Mouse (Mus musculus): Measurements from ENCODE around the gene Cntnap3.
"Not testable (repeated sequence)": the region's sequence is repeated elsewhere in the genome, so short reads cannot be mapped to it uniquely, and the experiment has no call there.

Gene Cntnap3

DNA sequence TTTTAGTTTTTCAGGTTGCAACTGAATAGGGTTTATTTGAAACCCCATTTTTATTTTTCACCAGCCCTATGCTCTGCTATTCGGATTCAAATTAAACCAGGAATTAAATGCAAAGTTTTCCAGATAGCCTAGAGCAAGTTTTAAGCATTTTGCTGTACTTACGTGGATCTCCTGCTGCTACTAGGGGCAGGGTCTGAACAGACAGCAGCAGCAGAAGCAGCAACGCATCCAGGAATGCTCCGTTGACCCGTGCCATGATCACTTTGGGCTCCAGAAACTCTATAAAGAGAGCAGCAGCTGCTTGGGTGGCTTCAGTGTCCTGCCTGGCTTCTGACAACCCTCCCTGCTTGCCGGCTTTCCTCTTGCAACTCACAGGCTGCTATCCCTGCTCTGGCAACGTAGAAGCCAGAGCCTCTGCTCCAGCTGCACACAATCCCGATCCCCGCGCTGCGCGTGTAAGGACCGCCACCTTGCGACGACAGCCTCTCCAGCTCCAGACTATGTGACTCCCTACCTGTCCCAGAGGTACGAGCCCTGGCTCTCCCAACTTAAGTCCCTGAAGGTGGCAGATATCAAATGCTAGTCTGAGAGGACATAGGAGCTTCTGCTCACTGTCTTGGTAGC, at the start of gene Cntnap3:
Cntnap3 (minus strand) TSS at position 371 of the 624 bp plus-strand sequence.
- DNase-seq (ENCODE audit: extremely low spot score, low read depth, low spot score), result no peak

DNA sequence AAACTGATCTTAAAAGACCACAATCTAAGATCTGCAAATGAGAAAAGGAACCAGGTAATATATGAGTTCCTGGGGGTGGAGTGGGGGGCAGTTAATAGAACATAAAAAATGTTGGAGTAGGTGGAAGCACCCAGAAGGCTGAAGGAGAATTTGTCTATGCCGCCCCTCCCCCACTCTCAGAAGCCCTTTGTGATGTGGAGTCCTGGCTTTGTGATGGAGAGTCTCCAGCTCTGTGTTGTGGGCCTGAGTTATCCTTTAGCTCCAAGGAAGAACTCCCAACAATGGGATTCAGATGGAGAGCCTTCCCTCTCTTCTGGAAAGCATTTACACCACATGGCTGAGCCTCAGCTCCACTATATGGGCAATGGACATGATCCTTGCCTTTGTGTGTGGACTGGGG, 13.4 kb upstream of the Cntnap3 start, which contains the start of gene Spata31:
Spata31 (plus strand) TSS at position 216 of the 400 bp plus-strand sequence.
- no peak for DNase-seq (ENCODE audit: extremely low spot score, low read depth, low spot score)

DNA sequence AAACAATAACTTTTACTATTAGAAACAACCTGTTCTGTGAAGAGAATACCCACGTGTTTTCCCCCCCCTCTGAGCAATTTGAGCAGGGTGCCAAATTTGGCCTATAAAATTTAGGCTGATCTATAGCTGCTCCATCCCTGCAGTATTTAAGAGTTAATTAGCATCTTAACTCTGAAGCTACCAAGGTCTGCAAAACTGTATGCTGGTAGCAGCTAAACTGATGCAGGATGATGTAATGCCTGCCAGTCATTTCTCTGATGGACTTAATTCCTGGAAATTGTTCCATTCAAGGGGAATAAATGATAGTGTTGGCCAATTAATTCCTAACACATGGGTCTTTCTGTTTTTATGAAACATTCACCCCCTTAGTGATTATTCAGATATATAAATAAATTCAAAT, 623 bp downstream of the Cntnap3 start:
- DNase-seq (ENCODE audit: extremely low spot score, low read depth, low spot score), result no peak

DNA sequence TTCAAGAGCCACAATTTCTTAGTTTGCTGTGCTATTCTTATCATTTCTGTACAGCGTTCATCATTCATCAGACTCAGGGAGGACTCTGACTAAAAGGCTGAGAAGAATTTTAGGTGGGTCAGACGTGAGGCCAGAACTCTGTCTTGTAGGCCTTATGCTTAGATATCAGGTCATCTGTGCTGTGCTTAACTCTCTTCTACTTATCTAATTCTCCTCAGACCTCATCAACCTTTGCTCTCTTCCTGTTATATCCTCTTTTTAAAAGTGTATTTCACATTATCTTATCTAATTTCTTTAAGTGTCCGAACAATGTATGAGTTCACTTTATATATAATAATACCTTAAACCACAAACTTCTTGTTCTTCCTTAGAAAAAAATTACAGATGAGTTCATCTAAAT, 38.4 kb downstream of the Cntnap3 start:
- no peak for DNase-seq (ENCODE audit: extremely low spot score, low read depth, low spot score)

DNA sequence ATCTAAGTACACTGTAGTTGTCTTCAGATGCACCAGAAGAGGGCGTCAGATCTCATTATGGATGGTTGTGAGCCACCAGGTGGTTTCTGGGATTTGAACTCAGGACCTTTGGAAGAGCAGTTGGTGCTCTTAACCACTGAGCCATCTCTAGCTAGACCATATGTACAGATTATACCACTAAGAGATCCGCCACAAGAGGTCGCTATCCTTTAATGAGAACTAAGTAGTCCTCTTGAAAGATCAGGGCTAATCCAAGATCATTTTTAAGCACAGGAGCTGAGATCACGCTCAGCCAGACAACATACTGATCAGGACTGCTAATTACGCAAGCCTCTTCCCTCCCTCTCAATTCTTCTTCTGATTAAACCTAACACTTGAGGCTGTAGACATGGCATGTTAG, 78.9 kb downstream of the Cntnap3 start:
- not testable (repeated sequence) for DNase-seq (ENCODE audit: extremely low spot score, low read depth, low spot score)

DNA sequence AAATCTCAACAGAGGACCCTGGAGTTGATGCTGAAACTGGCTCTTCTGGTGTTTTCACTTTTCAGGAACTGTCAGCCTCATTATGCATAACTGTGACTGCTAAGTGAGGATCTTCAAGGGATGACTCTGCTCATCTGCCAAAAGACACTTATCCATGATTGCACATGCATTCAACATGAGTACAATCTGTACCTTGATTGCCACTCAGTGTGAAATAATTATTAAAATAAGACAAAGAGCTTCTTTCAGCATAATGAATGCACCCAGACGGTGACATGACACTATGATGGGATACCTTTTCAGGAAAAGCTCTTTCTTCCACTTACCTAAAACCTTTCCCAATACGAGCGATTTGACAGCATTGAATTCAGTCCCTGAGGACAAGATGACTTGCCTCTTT, 158.4 kb downstream of the Cntnap3 start:
- DNase-seq (ENCODE audit: extremely low spot score, low read depth, low spot score), result no peak

DNA sequence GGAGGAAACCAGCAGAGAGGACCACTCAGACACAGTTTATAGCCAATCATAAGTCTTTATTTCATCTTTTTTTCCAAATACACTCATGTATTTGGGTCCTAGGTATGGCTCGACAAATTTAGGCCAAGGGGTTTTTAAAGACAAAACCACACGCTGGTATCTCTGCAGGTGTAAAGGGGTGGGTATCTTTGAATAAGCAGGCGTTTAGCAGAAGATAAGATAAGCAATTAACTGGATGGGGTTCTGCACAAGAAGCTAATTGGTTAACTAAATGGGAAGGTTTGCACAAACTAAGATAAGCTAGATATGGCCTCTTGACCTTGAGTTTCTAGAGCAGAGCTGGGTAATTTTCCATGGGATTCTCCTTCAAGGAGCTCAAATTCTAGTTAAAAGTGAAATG, 171.5 kb downstream of the Cntnap3 start:
- no peak for DNase-seq (ENCODE audit: extremely low spot score, low read depth, low spot score)

DNA sequence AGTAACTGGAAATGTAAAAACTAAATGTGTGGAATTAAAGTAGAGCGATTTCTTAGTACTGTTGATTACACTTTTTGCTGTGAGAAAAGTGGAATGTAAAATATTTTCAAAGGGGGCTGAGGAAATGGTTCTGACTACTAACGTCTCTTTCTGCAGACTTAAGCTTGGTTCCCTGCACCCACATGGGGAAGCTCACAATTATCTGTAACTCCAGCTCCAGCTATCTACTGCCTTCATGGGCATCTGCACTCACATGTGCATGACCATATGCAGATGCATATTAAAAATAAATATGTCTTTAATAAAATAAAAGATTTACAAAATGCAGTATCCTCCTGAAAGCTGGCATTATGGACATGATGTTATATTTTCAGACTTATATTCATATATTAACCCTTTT, 187.0 kb downstream of the Cntnap3 start:
- no peak for DNase-seq (ENCODE audit: extremely low spot score, low read depth, low spot score)

DNA sequence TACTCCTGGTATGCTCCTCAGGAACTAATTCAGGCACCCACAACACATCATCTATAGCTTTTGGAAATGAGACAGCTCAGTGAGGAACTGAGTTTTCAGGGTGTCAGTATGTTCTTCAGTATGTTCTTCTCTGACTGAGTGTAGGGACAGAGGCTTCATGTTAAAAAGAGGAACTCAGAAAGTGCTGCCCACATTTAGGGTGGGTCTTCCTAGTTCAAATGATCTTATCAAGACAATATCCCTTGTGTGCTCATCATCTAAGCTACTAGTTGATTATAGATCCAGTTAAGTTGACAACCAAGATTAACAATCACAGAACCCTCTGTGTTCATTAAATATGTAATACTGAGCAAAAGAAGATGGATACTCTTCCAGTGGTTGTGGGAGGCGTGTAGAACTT, 211.3 kb downstream of the Cntnap3 start:
- DNase-seq (ENCODE audit: extremely low spot score, low read depth, low spot score), result no peak
